Mouse (Mus musculus) cerebellum, adult (tissue): ENCODE data around the gene Klhdc7b.
A peak's percentile ranks its signal among the peaks of the same experiment; 100 is the strongest.
"Not testable (repeated sequence)": the region's sequence is repeated elsewhere in the genome, so short reads cannot be mapped to it uniquely, and the experiment has no call there.

Source experiments
- ATAC-seq: cut with Nextera tagmentation; 2 replicates; pipeline ENCODE4 v1.9.2; 2017; ENCODE audit warnings: mild to moderate bottlenecking, moderate library complexity, mixed read lengths; ENCODE audit not compliant: insufficient number of reproducible peaks, low FRiP score, low TSS enrichment

The Klhdc7b gene

GRCm38 (mm10) chr15:89425711-89426121 is 41.0 kb downstream of the Klhdc7b start, which contains the start of gene Cpt1b:
Gene Cpt1b (minus strand): TSS chr15:89425863.
- ATAC-seq: no peak

GRCm38 (mm10) chr15:89426716-89427115 is 42.0 kb downstream of the Klhdc7b start:
- ATAC-seq: no peak

- ATAC-seq: no peak
These were observed 43.5 kb downstream of the Klhdc7b start for GRCm38 (mm10) chr15:89428136-89428790.

- ATAC-seq: no peak
These were observed 44.2 kb downstream of the Klhdc7b start for GRCm38 (mm10) chr15:89428821-89429351.

GRCm38 (mm10) chr15:89429352-89430221 is 44.9 kb downstream of the Klhdc7b start, which contains the start of the genes C730034F03Rik, Gm44502 and Chkb:
Gene C730034F03Rik (plus strand): TSS chr15:89429589.
Gene Gm44502 (minus strand): TSS chr15:89429696.
Gene Chkb (minus strand): TSS chr15:89429908.
- ATAC-seq: peak; percentile 87

- ATAC-seq: no peak
These were observed 45.6 kb downstream of the Klhdc7b start for GRCm38 (mm10) chr15:89430341-89430740.

- not testable (repeated sequence) for ATAC-seq
These were observed 46.1 kb downstream of the Klhdc7b start for GRCm38 (mm10) chr15:89430771-89431170.

- no peak for ATAC-seq
These were observed 46.6 kb downstream of the Klhdc7b start for GRCm38 (mm10) chr15:89431271-89431670.

- no peak for ATAC-seq
These were observed 47.1 kb downstream of the Klhdc7b start for GRCm38 (mm10) chr15:89431806-89432205.

GRCm38 (mm10) chr15:89432946-89433345 is 48.2 kb downstream of the Klhdc7b start:
- ATAC-seq: no peak

- ATAC-seq: no peak
These were observed 49.4 kb downstream of the Klhdc7b start for GRCm38 (mm10) chr15:89434136-89434535.

GRCm38 (mm10) chr15:89435878-89436277 is 51.2 kb downstream of the Klhdc7b start:
- ATAC-seq: no peak
